Mouse (Mus musculus) lung, embryonic 16.5 days (tissue): ENCODE measurements around the gene Gcm2. TPM values are rescaled to one million over a fixed set of nuclear protein-coding genes. Genes with fewer than 3 reads are reported as not detected.
A peak's percentile ranks its signal among the peaks of the same experiment; 100 is the strongest.

Experiments used
- ATAC-seq: fragments of 200-750 bp; cut with Nextera tagmentation; 2 replicates; pipeline ENCODE4 v1.8.0; 2017; ENCODE audit warnings: low read depth, mild to moderate bottlenecking, moderate library complexity
- H3K27ac ChIP-seq: fragments of 300-500 bp; sonication (generic); 2 replicates; pipeline ENCODE4 v1.5.1; 2014; ENCODE audit warnings: mild to moderate bottlenecking, control low read depth, low read length
- H3K27me3 ChIP-seq: fragments of 300-500 bp; sonication (generic); 2 replicates; pipeline ENCODE4 v1.6.1; 2014; ENCODE audit warnings: low read depth, low read length, mixed read lengths; ENCODE audit not compliant: control insufficient read depth, insufficient read depth
- H3K36me3 ChIP-seq: fragments of 300-500 bp; sonication (generic); 2 replicates; pipeline ENCODE4 v1.6.1; 2014; ENCODE audit warnings: low read length; ENCODE audit not compliant: control insufficient read depth, insufficient read depth
- H3K4me1 ChIP-seq: fragments of 300-500 bp; sonication (generic); replicated peaks from 2 replicates; pipeline ENCODE4 v1.6.1; 2014; ENCODE audit warnings: low read length, mixed read lengths; ENCODE audit not compliant: control insufficient read depth, insufficient read depth
- H3K4me2 ChIP-seq: fragments of 300-500 bp; sonication (generic); 2 replicates; pipeline ENCODE4 v1.6.1; 2014; ENCODE audit warnings: low read depth, low read length, control low read depth
- H3K4me3 ChIP-seq: fragments of 300-500 bp; sonication (generic); 2 replicates; pipeline ENCODE4 v1.5.1; 2014; ENCODE audit warnings: mild to moderate bottlenecking, low read length, control low read depth
- H3K9ac ChIP-seq: fragments of 300-500 bp; sonication (generic); 2 replicates; pipeline ENCODE4 v1.6.1; 2014; ENCODE audit warnings: low read length, control low read depth
- H3K9me3 ChIP-seq: fragments of 300-500 bp; sonication (generic); 2 replicates; pipeline ENCODE4 v1.6.1; 2016; ENCODE audit warnings: low read length; ENCODE audit not compliant: control insufficient read depth
- WGBS: fragments of 180-500 bp; shearing (Covaris S2); extraction: QIAGEN DNeasy Blood & Tissue Kit; methylation state at CpG from one replicate; pipeline ENCODE4 v1.1.7; 2014; 5-methylcytosine and 5-hydroxymethylcytosine counted together
- polyA plus RNA-seq: library from polyadenylated mRNA; unstranded; fragments of >200 nt; fragmentation: Nextera tagmentation; extraction: Ambion mirVana; gene quantifications from 2 replicates; pipeline ENCODE4 v1.2.1, GENCODE M21; 2015

Gcm2 gene
- polyA plus RNA-seq, 1 experiment from 2014 or later = not detected

DNA sequence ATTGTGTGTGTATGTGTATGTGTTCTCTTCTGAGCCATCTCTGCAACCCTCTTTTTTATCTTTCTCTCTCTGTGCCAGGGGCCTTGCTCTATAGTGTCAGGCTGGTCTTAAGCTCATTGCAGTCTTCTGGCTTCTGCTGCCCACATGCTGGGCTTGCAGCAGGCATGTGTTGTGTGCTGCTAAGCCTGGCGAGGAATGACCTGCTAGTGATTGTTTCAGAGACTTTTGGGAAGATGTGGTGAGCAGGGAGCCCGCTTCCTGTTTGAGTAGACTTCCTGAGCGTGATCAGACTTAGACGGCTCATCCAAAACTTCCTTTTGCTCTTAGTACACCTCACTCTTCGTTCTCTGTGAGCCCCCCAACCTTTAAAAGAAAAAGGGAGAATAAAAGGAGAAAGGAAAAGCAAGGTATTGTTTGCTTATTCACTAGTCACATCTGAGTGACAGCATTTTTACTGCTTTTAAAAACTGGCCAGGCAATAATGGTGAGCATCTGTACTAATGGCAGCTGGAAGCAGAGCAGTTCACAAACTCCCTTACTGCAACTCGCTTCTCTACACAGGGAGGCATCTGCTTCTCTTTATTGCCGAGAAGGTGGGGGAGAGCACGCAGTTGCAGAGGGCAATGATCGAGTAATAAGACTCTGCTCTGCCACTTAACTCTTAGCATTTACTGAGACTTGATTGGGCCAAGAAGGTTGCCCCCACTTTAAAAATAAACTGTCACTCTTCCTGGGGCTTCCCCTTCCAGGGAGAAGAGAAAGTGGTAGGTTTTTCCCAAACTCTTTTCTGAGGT is 8.5 kb upstream of the Gcm2 start:
- ATAC-seq = no peak
- 26% methylated on average over 9 of the region's 9 CpGs for WGBS

DNA sequence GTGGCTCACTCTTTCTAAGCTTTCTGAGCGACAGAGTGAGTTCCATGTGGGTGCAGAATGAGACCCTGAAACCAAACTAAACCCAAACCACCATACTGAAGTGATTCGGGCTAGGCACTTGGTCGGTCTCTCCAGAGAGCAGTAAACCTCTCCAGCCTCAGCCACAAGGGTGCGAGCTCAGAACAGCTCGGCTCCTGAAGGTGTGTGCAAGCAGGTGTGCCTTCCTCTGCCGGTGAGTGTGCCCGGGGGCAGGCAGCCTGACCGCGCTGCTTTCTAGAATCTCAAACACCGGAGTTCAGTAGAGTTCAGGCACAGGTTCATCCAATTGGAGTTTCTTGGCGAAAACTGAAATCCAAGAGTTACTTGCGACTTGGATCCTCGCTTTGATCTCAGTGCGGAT is 3.1 kb upstream of the Gcm2 start, which contains the start of gene Sycp2l:
Gene Sycp2l (plus strand): TSS at position 368 of the 400 bp plus-strand sequence.
- WGBS = 26% methylated on average over 14 of the region's 14 CpGs
- Histone ChIP-seq H3K27me3 (peaks cover 5% of the 10 kb centered on the region; the same call in 1 of the 2 replicates), H3K9ac (no peak within 1 kb of the TSS), H3K36me3 (no peaks in the 10 kb centered on the region), H3K27ac (no peak within 1 kb of the TSS), H3K9me3 (no peaks in the 10 kb centered on the region), H3K4me3 (peak within 1 kb of the TSS; percentile 29), H3K4me2 (peak within 1 kb of the TSS; percentile 51), H3K4me1 (no peaks in the 10 kb centered on the region)
- no peak for ATAC-seq

More for the DNA sequence above, 8.5 kb upstream of the Gcm2 start:
- H3K4me2 ChIP-seq = no peak overlapping the region
- H3K9me3 ChIP-seq = no peaks in the 10 kb centered on the region
- H3K36me3 ChIP-seq = no peaks in the 10 kb centered on the region
- H3K9ac ChIP-seq = no peak overlapping the region
- no peak overlapping the region for H3K4me3 ChIP-seq
- no peak overlapping the region for H3K27ac ChIP-seq
- no peaks in the 10 kb centered on the region for H3K4me1 ChIP-seq
- no peaks in the 10 kb centered on the region; the same call in 1 of the 2 replicates for H3K27me3 ChIP-seq

DNA sequence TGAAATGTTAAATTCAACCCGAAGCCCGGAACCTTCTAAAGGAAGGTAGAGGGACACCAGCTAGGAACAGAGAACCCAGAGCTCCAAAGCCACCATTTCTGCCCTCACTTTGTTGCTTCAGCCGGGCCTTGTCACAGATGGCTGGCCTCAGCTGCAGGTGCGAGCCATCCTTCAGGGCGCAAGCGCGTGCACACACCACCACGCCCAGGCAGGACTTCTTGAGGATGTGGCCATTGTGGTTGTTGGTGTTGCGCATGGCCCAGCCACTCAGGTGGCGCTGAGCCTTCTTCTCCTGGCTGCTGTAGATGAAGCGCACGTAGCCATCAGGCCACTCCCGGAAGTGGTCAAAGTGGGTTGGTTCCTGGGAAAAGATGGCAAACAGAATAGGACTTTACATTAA is 5.3 kb downstream of the Gcm2 start:
- Histone ChIP-seq H3K27ac (no peak overlapping the region), H3K4me1 (no peaks in the 10 kb centered on the region), H3K9ac (no peak overlapping the region), H3K27me3 (no peaks in the 10 kb centered on the region), H3K9me3 (no peaks in the 10 kb centered on the region), H3K4me3 (no peak overlapping the region), H3K36me3 (no peaks in the 10 kb centered on the region), H3K4me2 (no peak overlapping the region)
- ATAC-seq = no peak
- 92% methylated on average over 13 of the region's 13 CpGs for WGBS

DNA sequence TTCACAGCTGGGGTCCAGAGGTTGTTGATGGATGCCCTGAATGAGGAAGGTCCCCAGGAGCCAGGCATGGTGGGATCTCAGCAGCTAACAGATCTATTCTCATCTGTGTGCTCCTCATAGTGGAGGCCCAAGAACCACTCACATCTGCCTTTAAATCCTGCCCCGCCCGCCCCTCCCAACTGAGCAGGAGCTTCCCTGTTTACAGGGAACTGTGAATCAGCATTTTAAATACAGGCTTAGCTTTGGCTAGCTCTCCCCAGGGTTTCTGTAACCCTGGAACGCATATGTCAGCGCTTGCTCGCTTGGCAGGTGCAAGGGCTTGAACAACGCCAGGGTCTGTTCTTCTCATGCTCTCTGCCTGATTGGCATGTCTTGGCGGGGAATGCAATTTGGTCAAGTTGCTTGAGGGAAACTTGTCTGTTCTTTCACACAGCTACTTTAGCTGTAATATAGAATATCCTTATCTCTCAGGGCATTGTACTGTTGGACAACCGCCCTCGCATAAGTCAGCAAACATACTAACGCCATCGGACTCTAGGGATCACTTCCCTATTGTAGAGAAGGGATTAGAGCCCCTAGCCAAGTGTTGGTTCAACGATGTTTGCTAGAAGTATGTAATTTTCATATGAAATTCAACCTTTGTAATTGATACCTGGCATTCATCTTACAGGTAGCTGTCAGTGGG is 6.9 kb downstream of the Gcm2 start:
- WGBS = 68% methylated on average over 12 of the region's 12 CpGs
- ATAC-seq = no peak
- H3K4me3 ChIP-seq = no peak overlapping the region
- no peaks in the 10 kb centered on the region for H3K4me1 ChIP-seq
- no peak overlapping the region for H3K27ac ChIP-seq
- H3K4me2 ChIP-seq = no peak overlapping the region
- H3K9ac ChIP-seq = no peak overlapping the region
- no peaks in the 10 kb centered on the region for H3K9me3 ChIP-seq
- H3K36me3 ChIP-seq = no peaks in the 10 kb centered on the region
- H3K27me3 ChIP-seq = no peaks in the 10 kb centered on the region

DNA sequence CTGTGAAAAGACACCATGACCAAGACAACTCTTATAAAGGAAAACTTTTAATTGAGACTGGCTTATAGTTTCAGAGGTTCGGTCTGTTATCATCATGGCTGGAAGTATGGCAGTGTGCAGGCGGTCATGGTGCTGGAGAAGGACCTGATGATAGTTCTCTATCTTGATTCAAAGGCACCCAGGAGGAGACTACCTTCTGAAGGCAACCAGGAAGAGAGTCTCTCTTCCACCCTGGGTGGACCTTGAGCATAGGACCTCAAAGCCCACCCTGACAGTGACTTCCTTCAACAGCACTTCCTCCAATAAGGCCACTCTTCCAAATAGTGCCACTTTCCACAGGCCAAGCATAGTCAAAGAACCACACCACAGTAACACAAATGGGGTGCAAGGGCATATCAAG is 10.8 kb downstream of the Gcm2 start:
- no peaks in the 10 kb centered on the region for H3K9me3 ChIP-seq
- no peak overlapping the region for H3K9ac ChIP-seq
- WGBS = 90% methylated on average over 2 of the region's 2 CpGs
- H3K27me3 ChIP-seq = no peaks in the 10 kb centered on the region
- H3K4me1 ChIP-seq = no peaks in the 10 kb centered on the region
- no peak for ATAC-seq
- no peak overlapping the region for H3K4me2 ChIP-seq
- H3K27ac ChIP-seq = no peak overlapping the region
- no peaks in the 10 kb centered on the region for H3K36me3 ChIP-seq
- no peak overlapping the region for H3K4me3 ChIP-seq

DNA sequence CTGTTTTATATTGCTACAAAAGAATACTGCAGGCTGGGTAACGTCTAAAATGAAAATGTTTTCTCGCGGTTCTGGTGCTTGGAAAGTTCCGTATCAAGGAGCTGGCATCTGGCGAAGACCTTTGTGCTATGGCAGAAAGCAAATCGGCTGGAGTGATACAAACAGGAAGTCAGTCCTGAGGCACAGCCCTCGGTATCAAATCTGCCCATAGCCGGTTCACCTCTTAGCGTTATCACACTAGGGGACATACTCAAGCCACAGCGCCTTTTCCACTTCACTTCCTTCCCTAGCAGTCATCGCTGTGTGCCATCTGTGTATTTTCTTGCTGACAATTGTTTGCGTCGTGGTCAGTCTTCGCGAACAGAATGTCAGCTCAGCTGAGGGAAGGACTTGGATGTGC is 12.5 kb downstream of the Gcm2 start:
- no peak overlapping the region for H3K27ac ChIP-seq
- no peaks in the 10 kb centered on the region for H3K4me1 ChIP-seq
- H3K9ac ChIP-seq = no peak overlapping the region
- no peak overlapping the region for H3K4me2 ChIP-seq
- no peaks in the 10 kb centered on the region for H3K9me3 ChIP-seq
- no peaks in the 10 kb centered on the region for H3K27me3 ChIP-seq
- ATAC-seq = no peak
- H3K4me3 ChIP-seq = no peak overlapping the region
- H3K36me3 ChIP-seq = no peaks in the 10 kb centered on the region
- 76% methylated on average over 15 of the region's 15 CpGs for WGBS

DNA sequence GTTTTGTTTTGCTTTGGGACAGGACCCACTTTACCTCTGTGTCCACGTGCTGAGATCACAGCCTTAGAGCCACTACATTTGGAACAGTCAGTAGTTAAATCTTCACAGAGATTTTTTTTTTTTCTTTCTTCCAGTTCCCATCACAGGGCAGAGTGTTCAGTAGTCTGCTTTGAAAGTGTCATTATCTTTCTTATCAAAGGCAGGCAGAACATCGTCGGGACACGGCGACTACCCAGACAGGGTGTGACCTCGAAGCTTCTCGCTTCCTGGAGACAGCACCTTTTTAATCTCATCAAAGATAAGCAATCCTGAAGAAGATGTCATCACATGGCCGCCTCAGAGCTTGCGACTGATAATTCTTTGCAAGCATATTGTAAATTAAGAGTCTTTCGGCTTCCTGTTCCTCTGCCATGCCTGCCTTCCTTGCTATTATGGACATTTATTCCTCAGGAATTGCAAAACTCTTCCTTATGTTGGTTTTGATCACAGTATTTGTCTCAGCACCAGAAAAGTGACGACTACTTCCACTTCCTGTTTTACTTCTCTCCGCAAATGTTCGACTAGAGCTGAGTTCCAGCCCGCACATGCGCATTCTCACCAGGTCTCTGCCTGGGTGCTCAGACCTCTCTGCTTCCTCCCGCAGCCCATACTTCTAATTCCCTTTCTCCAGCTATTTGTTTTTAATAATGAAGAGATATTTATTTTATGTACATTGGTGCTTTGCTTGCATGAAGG is 13.3 kb downstream of the Gcm2 start:
- Histone ChIP-seq H3K27ac (no peak overlapping the region), H3K4me1 (no peaks in the 10 kb centered on the region), H3K9ac (no peak overlapping the region), H3K9me3 (no peaks in the 10 kb centered on the region), H3K4me2 (peak overlapping the region; percentile 36; the same call in 1 of the 2 replicates), H3K36me3 (no peaks in the 10 kb centered on the region), H3K27me3 (peaks cover 3% of the 10 kb centered on the region; the same call in 1 of the 2 replicates), H3K4me3 (peak overlapping the region; percentile 16; the same call in 1 of the 2 replicates)
- no peak for ATAC-seq
- 38% methylated on average over 16 of the region's 16 CpGs for WGBS

DNA sequence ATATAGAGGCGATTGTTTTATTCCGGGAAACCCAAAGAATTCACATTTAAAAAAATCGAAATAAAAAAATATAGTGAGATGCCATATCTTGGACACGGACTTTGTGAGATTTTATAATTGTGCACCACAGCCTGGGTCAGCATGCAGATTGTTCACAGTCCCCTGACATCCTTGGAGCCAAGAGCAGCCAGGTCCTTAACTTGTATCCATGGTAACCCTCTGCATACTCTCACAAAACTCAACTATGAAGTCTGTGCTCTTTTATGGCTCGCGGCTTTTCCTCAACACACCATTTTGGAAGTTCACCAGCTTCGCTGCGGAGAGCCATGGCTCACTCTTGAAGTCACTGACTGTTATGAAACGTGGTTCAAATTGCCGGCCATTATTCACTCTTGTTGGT is 16.7 kb downstream of the Gcm2 start:
- no peak overlapping the region for H3K9ac ChIP-seq

DNA sequence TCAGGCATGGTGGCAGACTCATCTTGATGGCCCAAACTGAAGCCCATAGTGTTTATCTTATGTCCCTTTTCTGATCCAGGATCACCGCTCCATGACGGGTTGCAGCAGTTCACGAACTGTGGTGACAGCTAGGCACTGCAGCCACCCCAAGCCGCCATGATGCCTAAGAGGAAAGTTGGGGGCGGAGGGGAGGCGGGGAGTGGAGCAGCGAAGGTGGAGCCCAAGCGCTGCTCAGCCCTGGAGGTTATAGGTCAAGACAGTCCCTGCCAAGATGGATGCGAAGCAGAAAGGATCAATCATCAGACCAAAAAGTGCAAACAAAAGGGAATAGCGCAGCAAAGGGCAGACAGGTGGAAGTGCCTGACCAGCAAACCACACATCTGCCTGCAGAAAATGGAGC is 19.6 kb downstream of the Gcm2 start:
- Histone ChIP-seq H3K9ac (no peak overlapping the region), H3K4me2 (peak overlapping the region; percentile 32; the same call in 1 of the 2 replicates)

More for the DNA sequence above, 16.7 kb downstream of the Gcm2 start:
- Histone ChIP-seq H3K4me1 (no peaks in the 10 kb centered on the region), H3K27ac (no peak overlapping the region), H3K27me3 (peaks cover 10% of the 10 kb centered on the region; the same call in 1 of the 2 replicates), H3K36me3 (no peaks in the 10 kb centered on the region), H3K4me3 (no peak overlapping the region), H3K9me3 (no peaks in the 10 kb centered on the region), H3K4me2 (no peak overlapping the region)
- no peak for ATAC-seq
- WGBS = 61% methylated on average over 10 of the region's 10 CpGs

More for the DNA sequence above, 19.6 kb downstream of the Gcm2 start:
- Histone ChIP-seq H3K4me1 (no peaks in the 10 kb centered on the region), H3K9me3 (no peaks in the 10 kb centered on the region), H3K27ac (no peak overlapping the region), H3K4me3 (0 out of 2 replicates have a peak overlapping the region, but pooled peaks have one; percentile 8), H3K27me3 (peaks cover 10% of the 10 kb centered on the region; the same call in 1 of the 2 replicates), H3K36me3 (no peaks in the 10 kb centered on the region)
- no peak for ATAC-seq
- 12% methylated on average over 10 of the region's 10 CpGs for WGBS
